ENCODE assay signal across 16 mouse cellular contexts in the genomic region with DNA sequence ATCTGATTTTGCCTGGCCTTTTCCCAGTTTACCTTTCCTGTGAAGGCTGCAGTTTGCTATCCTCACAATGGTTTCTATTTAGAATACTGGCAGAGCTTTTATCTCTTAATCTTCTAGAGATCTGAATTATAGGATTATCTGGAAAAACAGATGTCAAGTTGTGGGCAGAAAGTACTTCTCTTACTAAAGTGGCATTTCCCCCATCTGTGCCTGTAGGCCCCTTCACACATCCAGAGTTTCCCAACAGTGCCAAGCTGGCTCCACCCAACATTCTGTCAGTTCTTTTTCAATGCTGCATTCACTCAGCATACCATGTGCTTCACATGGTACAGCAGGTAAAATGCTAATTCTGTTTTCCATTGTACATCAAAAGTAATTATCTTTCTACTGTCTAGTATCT. TPM values are rescaled to one million over a fixed set of nuclear protein-coding genes. Genes with fewer than 3 reads are reported as not detected.
DNase-seq lines count a peak whose midpoint lies in the region; ATAC-seq and TF ChIP-seq lines count a peak whose summit lies in the region.
"Had no signal": no experiment of that assay in that cellular context is flagged by ENCODE, and none has a peak within 500 bp of the region (broad histone marks: within the 10 kb centered on the region; RNA-seq: fewer than 3 reads in every experiment).

No protein-coding gene starts in this region.

- intact Hi-C loops in left cerebral cortex, postnatal 14 days (cut with DNase I) = no loop called here

- TF ChIP-seq CTCF in midbrain, postnatal 0 days (IDR thresholded peaks at IDR 0.05) = no peak
- no peak for TF ChIP-seq CTCF in thymus, adult 2 months (IDR thresholded peaks at IDR 0.05; ENCODE audit: borderline replicate concordance, control insufficient read depth, extremely low read depth, insufficient read depth, low read length, poor library complexity)
- no peak for TF ChIP-seq CTCF in intestine, postnatal 0 days (IDR thresholded peaks at IDR 0.05; ENCODE audit: low read depth)

- H3K4me1 ChIP-seq in midbrain, postnatal 0 days (ENCODE audit: insufficient read depth, low read length) = no peaks in the 10 kb centered on the region
- no peaks in the 10 kb centered on the region for H3K4me1 ChIP-seq in midbrain, embryonic 10.5 days
- no peaks in the 10 kb centered on the region for H3K4me1 ChIP-seq in thymus, adult 2 months (replicated peaks; ENCODE audit: control insufficient read depth, insufficient read depth, low read length)
- no peaks in the 10 kb centered on the region for H3K4me1 ChIP-seq in intestine, postnatal 0 days (replicated peaks; ENCODE audit: control insufficient read depth, insufficient read depth, low read length)
- H3K4me1 ChIP-seq: embryonic facial prominence, embryonic 13.5 days; heart, embryonic 15.5 days; intestine, embryonic 15.5 days had no signal

- H3K9me3 ChIP-seq in midbrain, postnatal 0 days (ENCODE audit: low read length) = no peaks in the 10 kb centered on the region
- no peaks in the 10 kb centered on the region for H3K9me3 ChIP-seq in midbrain, embryonic 10.5 days (replicated peaks)
- no peaks in the 10 kb centered on the region for H3K9me3 ChIP-seq in intestine, postnatal 0 days (ENCODE audit: control insufficient read depth)
- H3K9me3 ChIP-seq: embryonic facial prominence, embryonic 13.5 days; heart, embryonic 15.5 days; intestine, embryonic 15.5 days had no signal

- no peak overlapping the region for H3K4me3 ChIP-seq in midbrain, postnatal 0 days (ENCODE audit: low read depth, low read length)
- H3K4me3 ChIP-seq in midbrain, embryonic 10.5 days = no peak overlapping the region
- no peak overlapping the region for H3K4me3 ChIP-seq in thymus, adult 2 months (ENCODE audit: control insufficient read depth, insufficient read depth, low read length)
- H3K4me3 ChIP-seq in intestine, postnatal 0 days (ENCODE audit: low read depth, low read length) = no peak overlapping the region
- H3K4me3 ChIP-seq: embryonic facial prominence, embryonic 13.5 days; gastrocnemius, adult 2 months; heart, embryonic 15.5 days; intestine, embryonic 15.5 days had no signal

- TF ChIP-seq POLR2A in thymus, adult 2 months (IDR thresholded peaks at IDR 0.05; ENCODE audit: control insufficient read depth, extremely low read depth, insufficient read depth, low read length, poor library complexity) = no peak

- ATAC-seq in midbrain, postnatal 0 days (ENCODE audit: low FRiP score) = no peak
- peak; percentile 72 to 88 for ATAC-seq in hematopoietic stem cell, adult 5-6 weeks (replicated peaks in 1 of 2; ENCODE audit: insufficient read depth in 1 of 2, low FRiP score in 2 of 2, low TSS enrichment in 1 of 2, low read depth in 1 of 2, poor library complexity in 2 of 2, severe bottlenecking in 2 of 2)
- ATAC-seq in intestine, postnatal 0 days = no peak
- ATAC-seq: intestine, embryonic 15.5 days had no signal

- DNase-seq in midbrain, postnatal 0 days (ENCODE audit: low spot score) = peak; percentile 19
- no peak for DNase-seq in midbrain, embryonic 10.5 days (ENCODE audit: low spot score)
- DNase-seq in left cerebral cortex, postnatal 14 days (ENCODE audit: low spot score in 2 of 2) = peak; percentile 53 to 55
- peak; percentile 81 for DNase-seq in telencephalon, adult 2 months (ENCODE audit: low read depth, low spot score)
- no peak for DNase-seq in thymus, adult 2 months
- no peak for DNase-seq in urinary bladder, postnatal 36 days (ENCODE audit: low spot score in 2 of 2)
- DNase-seq: adrenal gland, postnatal 36 days; cerebellum, adult 8-10 months; gastrocnemius, adult 2 months; lung, adult 18-20 months; thymus, adult 18-20 months had no signal

- no peak overlapping the region for H3K4me2 ChIP-seq in midbrain, postnatal 0 days (ENCODE audit: low read depth, low read length, poor library complexity, severe bottlenecking)
- no peak overlapping the region for H3K4me2 ChIP-seq in intestine, postnatal 0 days (replicated peaks; ENCODE audit: low read depth)
- H3K4me2 ChIP-seq: embryonic facial prominence, embryonic 13.5 days; heart, embryonic 15.5 days; intestine, embryonic 15.5 days had no signal

- H3K27me3 ChIP-seq in midbrain, postnatal 0 days (ENCODE audit: insufficient read depth, low read length) = no peaks in the 10 kb centered on the region
- H3K27me3 ChIP-seq in midbrain, embryonic 10.5 days (ENCODE audit: low read depth, poor library complexity, severe bottlenecking) = no peaks in the 10 kb centered on the region
- no peaks in the 10 kb centered on the region for H3K27me3 ChIP-seq in thymus, adult 2 months (ENCODE audit: control insufficient read depth, insufficient read depth, low read length)
- H3K27me3 ChIP-seq in intestine, postnatal 0 days (replicated peaks; ENCODE audit: control insufficient read depth, insufficient read depth, low read length) = no peaks in the 10 kb centered on the region
- H3K27me3 ChIP-seq: embryonic facial prominence, embryonic 13.5 days; heart, embryonic 15.5 days; intestine, embryonic 15.5 days had no signal

- no peaks in the 10 kb centered on the region for H3K36me3 ChIP-seq in midbrain, postnatal 0 days (ENCODE audit: insufficient read depth, low read length)
- no peaks in the 10 kb centered on the region for H3K36me3 ChIP-seq in midbrain, embryonic 10.5 days
- H3K36me3 ChIP-seq in thymus, adult 2 months (ENCODE audit: control insufficient read depth, insufficient read depth, low read length) = no peaks in the 10 kb centered on the region
- H3K36me3 ChIP-seq in intestine, postnatal 0 days (ENCODE audit: control insufficient read depth, insufficient read depth) = no peaks in the 10 kb centered on the region
- H3K36me3 ChIP-seq: embryonic facial prominence, embryonic 13.5 days; heart, embryonic 15.5 days; intestine, embryonic 15.5 days had no signal

- no peak overlapping the region for H3K9ac ChIP-seq in midbrain, postnatal 0 days (replicated peaks; ENCODE audit: low read length, poor library complexity, severe bottlenecking)
- no peak overlapping the region for H3K9ac ChIP-seq in intestine, postnatal 0 days (ENCODE audit: low read depth, low read length)
- H3K9ac ChIP-seq: embryonic facial prominence, embryonic 13.5 days; heart, embryonic 15.5 days; intestine, embryonic 15.5 days had no signal

- H3K27ac ChIP-seq in midbrain, postnatal 0 days (ENCODE audit: low read depth, low read length) = no peak overlapping the region
- no peak overlapping the region for H3K27ac ChIP-seq in midbrain, embryonic 10.5 days (replicated peaks)
- H3K27ac ChIP-seq in thymus, adult 2 months (ENCODE audit: control insufficient read depth, insufficient read depth, low read length) = no peak overlapping the region
- H3K27ac ChIP-seq in intestine, postnatal 0 days (ENCODE audit: low read depth, low read length) = no peak overlapping the region
- H3K27ac ChIP-seq: embryonic facial prominence, embryonic 13.5 days; gastrocnemius, adult 2 months; heart, embryonic 15.5 days; intestine, embryonic 15.5 days had no signal

RNA-seq across cellular contexts. Expression of a gene that starts 28.8 kb away (rescaled TPM):
- 17.9 and 23.0 TPM in 2 replicates for total RNA-seq in midbrain, postnatal 0 days (2014; rRNA removed)
- polyA plus RNA-seq in midbrain, postnatal 0 days (2015; fragmentation: Nextera tagmentation; extraction: Ambion mirVana) = 23.6 and 26.2 TPM in 2 replicates
- 19.0 TPM in 2 replicates for polyA plus RNA-seq in midbrain, embryonic 10.5 days (2016; fragmentation: Nextera tagmentation; extraction: Ambion mirVana)
- 16.0 and 19.8 TPM in 2 replicates for total RNA-seq in hematopoietic stem cell, adult 5-6 weeks (2017)
- 10 to 100 TPM; 31.8 to 36.9 TPM for total RNA-seq in left cerebral cortex, postnatal 14 days (2021)
- polyA plus RNA-seq in thymus, adult 2 months (2012; rRNA removed) = 15.9 and 18.4 TPM in 2 replicates
- polyA plus RNA-seq in intestine, postnatal 0 days (2015; fragmentation: Nextera tagmentation; extraction: Ambion mirVana) = 24.9 and 26.1 TPM in 2 replicates

Comparison
In these comparisons a context has a peak if more than half of its experiments do, and no peak if none do; other contexts are left out.
1. DNase-seq: peak in midbrain, postnatal 0 days (single experiment), left cerebral cortex, postnatal 14 days (2 of 2) and telencephalon, adult 2 months (single experiment); none in midbrain, embryonic 10.5 days (single experiment), thymus, adult 2 months (single experiment) and urinary bladder, postnatal 36 days (0 of 2).
2. ATAC-seq: peak in hematopoietic stem cell, adult 5-6 weeks (2 of 2); none in midbrain, postnatal 0 days (single experiment) and intestine, postnatal 0 days (single experiment).